Mouse (Mus musculus): ENCODE results near the gene Midn.

DNA sequence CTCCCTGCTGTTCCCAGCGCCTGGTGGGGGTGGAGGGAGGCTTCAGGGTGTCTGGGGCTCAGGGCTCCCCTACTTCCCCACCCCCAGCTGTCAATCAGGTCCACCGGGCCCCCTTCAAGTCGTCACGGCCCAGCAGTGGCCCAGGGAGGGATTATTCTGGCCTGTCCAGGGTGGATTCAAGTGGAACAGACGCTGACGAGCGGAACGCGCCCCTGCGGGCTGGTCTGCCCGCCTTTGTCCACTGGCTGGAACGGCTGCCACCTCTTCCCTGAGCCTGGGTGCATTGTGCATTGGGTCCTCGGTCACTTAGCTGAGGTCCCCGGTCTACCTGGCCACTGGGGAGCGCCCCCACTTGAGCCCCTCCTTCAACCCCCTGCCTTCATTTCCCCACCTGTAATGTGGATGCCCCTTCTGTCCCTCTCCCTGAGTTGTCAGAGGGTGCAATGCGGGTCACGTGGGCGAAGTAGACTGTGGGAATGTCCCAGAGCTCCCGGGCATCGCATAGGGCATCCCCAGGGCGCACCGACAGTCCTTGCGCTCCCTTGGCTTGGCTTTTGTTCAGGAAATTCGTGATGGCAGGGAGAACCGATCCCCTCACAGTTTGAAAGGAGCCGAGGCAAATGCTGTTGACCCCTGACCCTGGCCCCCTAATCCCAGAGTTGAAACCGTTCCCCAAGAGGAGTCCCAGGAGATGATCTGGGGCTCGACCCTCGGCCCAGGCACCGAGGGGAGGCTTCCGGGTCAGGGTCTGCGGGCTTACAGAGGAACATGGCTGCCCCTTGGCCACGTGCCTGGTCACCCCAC is 48.9 kb downstream of the Midn start:
- TF ChIP-seq POLR2A (IDR thresholded peaks at IDR 0.05; ENCODE audit: low read depth, low read length) (no peak), CTCF (IDR thresholded peaks at IDR 0.05; ENCODE audit: borderline replicate concordance, insufficient read depth, low read length) (no peak)
